Mouse (Mus musculus): Measurements from ENCODE around the gene T.

GRCm38 (mm10) chr17:8484246-8484645 lies 50.0 kb downstream of the T start:
- no peak for TF ChIP-seq CTCF (IDR thresholded peaks at IDR 0.05; ENCODE audit: low read depth, low read length)
- no peak for TF ChIP-seq GATA1 (IDR thresholded peaks at IDR 0.05; ENCODE audit: borderline replicate concordance, low read length)
- TF ChIP-seq TAL1 (conservative IDR thresholded peaks at IDR 0.05; ENCODE audit: low read depth, low read length), result no peak
- no peak for TF ChIP-seq POLR2AphosphoS5 (IDR thresholded peaks at IDR 0.05; ENCODE audit: insufficient replicate concordance, low read depth, low read length)
